Mouse (Mus musculus) hindbrain, embryonic 16.5 days (tissue): ENCODE measurements at regions not wholly inside any gene's neighbourhood (a gene's known extent, or its start where the extent isn't known, plus 50 kb on each side); places are given as distances from the start of the nearest gene placed in this dataset.
A peak's percentile ranks its signal among the peaks of the same experiment; 100 is the strongest.

ENCODE experiments used
- ATAC-seq: fragments of 200-750 bp; cut with Nextera tagmentation; 2 replicates; pipeline ENCODE4 v1.8.0; 2017; ENCODE audit warnings: moderate TSS enrichment, moderate library complexity
- H3K27ac ChIP-seq: fragments of 300-500 bp; sonication (generic); 2 replicates; pipeline ENCODE4 v1.5.1; 2014; ENCODE audit warnings: low read depth, mild to moderate bottlenecking, control low read depth, low read length, moderate library complexity
- H3K27me3 ChIP-seq: fragments of 300-500 bp; sonication (generic); replicated peaks from 2 replicates; pipeline ENCODE4 v1.6.1; 2014; ENCODE audit warnings: low read length; ENCODE audit not compliant: control insufficient read depth, insufficient read depth
- H3K36me3 ChIP-seq: fragments of 300-500 bp; sonication (generic); 2 replicates; pipeline ENCODE4 v1.6.1; 2014; ENCODE audit warnings: mild to moderate bottlenecking, low read length, moderate library complexity, mixed read lengths; ENCODE audit not compliant: control insufficient read depth, insufficient read depth
- H3K4me1 ChIP-seq: fragments of 300-500 bp; sonication (generic); 2 replicates; pipeline ENCODE4 v1.6.1; 2014; ENCODE audit warnings: low read depth, low read length; ENCODE audit not compliant: control insufficient read depth, insufficient read depth
- H3K4me2 ChIP-seq: fragments of 300-500 bp; sonication (generic); 2 replicates; pipeline ENCODE4 v1.6.1; 2014; ENCODE audit warnings: mild to moderate bottlenecking, low read length, control low read depth, moderate library complexity
- H3K4me3 ChIP-seq: fragments of 300-500 bp; sonication (generic); 2 replicates; pipeline ENCODE4 v1.5.1; 2014; ENCODE audit warnings: mild to moderate bottlenecking, low read length, control low read depth, moderate library complexity
- H3K9ac ChIP-seq: fragments of 300-500 bp; sonication (generic); 2 replicates; pipeline ENCODE4 v1.6.1; 2014; ENCODE audit warnings: low read depth, mild to moderate bottlenecking, control low read depth, low read length, moderate library complexity
- H3K9me3 ChIP-seq: fragments of 300-500 bp; sonication (generic); 2 replicates; pipeline ENCODE4 v1.6.1; 2014; ENCODE audit warnings: mild to moderate bottlenecking, low read length, moderate library complexity; ENCODE audit not compliant: control insufficient read depth
- WGBS: fragments of 180-500 bp; shearing (Covaris S2); extraction: QIAGEN DNeasy Blood & Tissue Kit; methylation state at CpG from one replicate; pipeline ENCODE4 v1.1.7; 2014; 5-methylcytosine and 5-hydroxymethylcytosine counted together

DNA sequence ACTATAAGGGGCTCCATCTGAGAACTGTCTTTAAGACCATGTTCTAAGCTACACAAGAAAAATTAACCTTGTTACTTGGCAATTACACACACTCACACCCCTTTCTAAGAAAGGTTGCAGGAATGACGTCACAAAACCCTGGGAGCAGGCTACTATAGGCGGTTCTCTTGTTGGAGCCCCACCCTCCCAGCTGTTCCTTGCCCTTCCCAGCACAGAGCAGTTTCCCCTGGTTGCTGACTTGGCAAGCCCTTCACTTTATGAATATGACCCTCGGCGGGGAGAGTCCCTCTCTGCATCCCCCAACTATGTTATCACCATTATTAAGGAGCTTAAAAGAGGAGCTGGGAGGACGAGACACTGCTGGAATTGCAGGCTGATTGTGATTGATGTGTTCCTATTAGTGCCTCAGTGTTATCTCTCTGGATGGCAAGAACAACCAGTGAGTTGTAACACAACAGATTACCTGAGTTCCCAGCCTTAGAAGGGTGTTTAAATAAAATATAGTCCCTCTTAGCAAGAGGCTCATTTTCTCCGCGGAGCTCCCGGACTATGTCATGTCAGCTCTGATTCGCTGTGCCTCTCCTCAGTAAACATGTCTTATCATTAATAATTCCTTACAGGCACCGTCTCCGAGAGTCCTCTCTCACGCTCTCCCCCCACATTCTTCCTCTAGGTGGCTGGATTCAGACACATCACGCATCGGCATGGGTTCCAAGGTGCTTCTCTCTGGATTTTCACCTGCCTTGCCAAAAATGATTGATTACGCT, 105.7 kb downstream of the Insig2 start:
- WGBS, result 54% methylated on average over 15 of the region's 15 CpGs
- peak; percentile 77 for ATAC-seq

DNA sequence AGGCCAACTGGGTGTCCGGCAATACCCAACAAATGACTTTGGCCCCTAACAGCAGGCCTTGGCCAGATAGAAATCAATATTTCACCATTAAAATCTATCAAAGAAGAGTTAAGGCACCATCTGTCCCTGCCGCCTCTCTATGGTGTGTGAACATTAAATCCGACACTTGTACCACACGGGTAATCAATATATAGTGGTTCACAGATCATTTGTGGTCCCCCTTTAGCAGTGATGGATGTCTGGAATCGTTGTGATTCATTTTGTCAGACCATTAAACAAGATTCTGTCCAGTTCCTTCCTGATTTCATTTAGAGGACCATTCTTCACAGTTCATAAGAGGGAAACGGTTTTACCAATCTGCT, 105.2 kb downstream of the Insig2 start:
- Histone ChIP-seq H3K36me3 (no peaks in the 10 kb centered on the region), H3K27ac (no peak overlapping the region), H3K9ac (no peak overlapping the region), H3K4me3 (no peak overlapping the region), H3K4me2 (peak overlapping the region; percentile 20), H3K27me3 (no peaks in the 10 kb centered on the region), H3K4me1 (no peaks in the 10 kb centered on the region; the same call in none of the 2 replicates), H3K9me3 (no peaks in the 10 kb centered on the region)
- peak; percentile 68 for ATAC-seq
- WGBS, result 67% methylated on average over 6 of the region's 6 CpGs

More for the DNA sequence above, 105.7 kb downstream of the Insig2 start:
- Histone ChIP-seq H3K36me3 (no peaks in the 10 kb centered on the region), H3K27ac (no peak overlapping the region), H3K9ac (no peak overlapping the region), H3K4me2 (peak overlapping the region; percentile 20), H3K4me1 (no peaks in the 10 kb centered on the region; the same call in none of the 2 replicates), H3K4me3 (no peak overlapping the region), H3K9me3 (no peaks in the 10 kb centered on the region), H3K27me3 (no peaks in the 10 kb centered on the region)

DNA sequence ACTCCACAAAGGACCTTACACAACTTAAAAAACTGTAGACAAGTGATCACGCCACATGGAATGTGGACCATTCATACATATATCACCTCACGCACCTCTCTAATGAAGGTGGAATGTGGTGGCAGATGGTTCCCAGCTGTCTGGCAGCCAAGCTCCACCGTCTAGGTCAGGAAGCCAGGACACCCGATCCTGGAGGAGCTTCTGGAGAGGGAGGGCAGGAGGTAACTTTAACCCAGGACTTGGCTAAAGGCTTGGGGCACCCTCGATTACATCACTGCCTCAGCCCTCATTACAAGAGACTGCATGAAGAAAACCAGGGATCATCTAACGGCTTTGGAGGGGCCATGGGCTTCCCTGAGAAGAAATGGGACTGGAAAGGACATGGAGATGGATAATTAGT, 88.8 kb downstream of the Insig2 start:
- no peaks in the 10 kb centered on the region for H3K9me3 ChIP-seq
- no peak overlapping the region for H3K4me3 ChIP-seq
- H3K27ac ChIP-seq, result no peak overlapping the region
- no peaks in the 10 kb centered on the region for H3K4me1 ChIP-seq
- H3K4me2 ChIP-seq, result no peak overlapping the region
- WGBS, result 78% methylated on average over 6 of the region's 6 CpGs
- H3K36me3 ChIP-seq, result no peaks in the 10 kb centered on the region
- ATAC-seq, result no peak
- no peak overlapping the region for H3K9ac ChIP-seq
- H3K27me3 ChIP-seq, result no peaks in the 10 kb centered on the region

DNA sequence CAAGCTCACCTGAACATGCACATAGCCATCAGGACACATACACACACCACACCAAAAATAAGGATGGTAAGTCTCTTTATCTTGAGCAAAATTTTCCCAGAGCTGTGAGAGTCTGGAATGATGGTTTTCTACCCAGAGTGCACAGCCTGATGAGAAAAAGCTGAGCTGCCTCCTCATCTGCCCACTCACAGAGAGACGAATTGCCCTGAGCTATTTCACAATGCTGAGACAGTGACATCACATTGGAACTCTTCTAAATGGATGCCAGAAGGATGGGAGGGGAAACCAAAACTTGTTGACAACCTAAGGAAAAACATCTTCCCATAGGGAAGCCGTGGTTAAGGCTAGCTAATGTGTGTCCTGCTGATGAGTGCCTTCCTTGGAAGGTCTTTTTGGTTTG, 84.8 kb downstream of the Insig2 start:
- Histone ChIP-seq H3K9ac (no peak overlapping the region), H3K36me3 (no peaks in the 10 kb centered on the region), H3K4me3 (no peak overlapping the region), H3K27ac (no peak overlapping the region), H3K27me3 (no peaks in the 10 kb centered on the region), H3K4me1 (no peaks in the 10 kb centered on the region), H3K9me3 (no peaks in the 10 kb centered on the region), H3K4me2 (no peak overlapping the region)
- 73% methylated on average over 2 of the region's 2 CpGs for WGBS
- no peak for ATAC-seq

DNA sequence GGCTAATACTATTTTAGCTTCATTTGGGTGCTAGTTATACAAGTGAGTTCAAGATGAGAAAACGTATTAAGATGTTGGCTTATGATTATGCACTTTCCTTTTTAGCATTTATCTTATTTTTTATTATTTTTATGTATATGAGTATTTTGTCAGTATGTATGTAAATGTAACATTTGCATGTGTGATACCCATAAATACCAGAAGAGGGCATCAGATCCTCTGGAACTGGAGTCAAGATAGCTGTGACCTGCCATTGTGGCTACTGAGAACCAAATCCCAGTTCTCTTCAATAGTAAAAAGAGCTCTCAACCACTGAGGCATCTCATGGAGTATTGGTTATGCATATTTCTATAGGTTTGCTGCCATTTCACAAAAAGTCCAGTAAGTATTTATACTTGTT, 83.3 kb downstream of the Insig2 start:
- Histone ChIP-seq H3K4me1 (no peaks in the 10 kb centered on the region), H3K9me3 (no peaks in the 10 kb centered on the region), H3K4me3 (no peak overlapping the region), H3K4me2 (no peak overlapping the region), H3K27ac (no peak overlapping the region), H3K36me3 (no peaks in the 10 kb centered on the region), H3K27me3 (no peaks in the 10 kb centered on the region), H3K9ac (no peak overlapping the region)
- 67% methylated on average over 1 of the region's 1 CpGs for WGBS
- ATAC-seq, result no peak

DNA sequence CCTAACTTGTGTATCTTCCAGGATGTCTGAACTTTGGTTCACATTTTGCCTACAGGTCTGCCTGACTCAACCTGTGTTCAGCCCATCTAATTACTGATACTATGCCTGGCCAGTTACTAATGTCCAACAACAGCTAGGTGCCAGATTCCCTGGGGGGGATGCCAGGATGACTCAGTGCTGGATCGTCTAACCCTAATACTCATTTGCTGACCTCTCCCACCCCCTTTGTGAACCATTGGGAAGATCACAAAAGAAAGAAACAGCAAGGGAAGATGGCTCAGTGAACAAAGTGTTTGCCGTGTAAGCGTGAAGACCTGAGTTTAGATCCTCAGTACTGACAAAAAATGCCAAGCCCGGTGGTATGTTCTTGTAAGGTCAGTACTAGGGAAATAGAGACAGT, 81.7 kb downstream of the Insig2 start:
- WGBS, result 84% methylated on average over 4 of the region's 4 CpGs

DNA sequence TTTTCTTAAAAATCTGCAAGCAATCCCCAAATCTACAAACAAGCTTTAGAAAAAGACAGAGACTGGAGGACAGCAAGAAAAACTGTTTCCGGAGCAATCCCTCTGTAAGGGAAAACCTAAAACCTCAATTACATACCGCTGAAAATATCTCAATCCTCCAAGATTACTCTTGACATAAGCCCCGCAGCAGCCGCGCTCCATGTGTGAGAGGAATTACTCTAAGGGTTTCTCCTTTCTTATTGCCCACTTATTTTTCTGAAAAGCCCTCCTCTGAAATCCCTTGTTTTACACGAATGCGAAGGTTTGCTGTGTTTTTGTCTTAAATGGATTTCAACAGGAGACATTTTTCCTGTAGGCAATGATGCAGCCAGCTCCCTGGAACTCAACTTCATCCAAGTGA, 80.3 kb downstream of the Insig2 start:
- H3K4me1 ChIP-seq, result no peaks in the 10 kb centered on the region
- H3K9ac ChIP-seq, result no peak overlapping the region
- H3K4me2 ChIP-seq, result no peak overlapping the region
- no peak for ATAC-seq
- H3K36me3 ChIP-seq, result no peaks in the 10 kb centered on the region
- no peaks in the 10 kb centered on the region for H3K27me3 ChIP-seq
- H3K9me3 ChIP-seq, result no peaks in the 10 kb centered on the region
- 77% methylated on average over 7 of the region's 7 CpGs for WGBS
- no peak overlapping the region for H3K27ac ChIP-seq
- H3K4me3 ChIP-seq, result no peak overlapping the region

More for the DNA sequence above, 81.7 kb downstream of the Insig2 start:
- H3K4me1 ChIP-seq, result no peaks in the 10 kb centered on the region
- H3K36me3 ChIP-seq, result no peaks in the 10 kb centered on the region
- H3K4me3 ChIP-seq, result no peak overlapping the region
- ATAC-seq, result no peak
- no peaks in the 10 kb centered on the region for H3K27me3 ChIP-seq
- H3K9me3 ChIP-seq, result no peaks in the 10 kb centered on the region
- no peak overlapping the region for H3K4me2 ChIP-seq
- no peak overlapping the region for H3K9ac ChIP-seq
- H3K27ac ChIP-seq, result no peak overlapping the region

DNA sequence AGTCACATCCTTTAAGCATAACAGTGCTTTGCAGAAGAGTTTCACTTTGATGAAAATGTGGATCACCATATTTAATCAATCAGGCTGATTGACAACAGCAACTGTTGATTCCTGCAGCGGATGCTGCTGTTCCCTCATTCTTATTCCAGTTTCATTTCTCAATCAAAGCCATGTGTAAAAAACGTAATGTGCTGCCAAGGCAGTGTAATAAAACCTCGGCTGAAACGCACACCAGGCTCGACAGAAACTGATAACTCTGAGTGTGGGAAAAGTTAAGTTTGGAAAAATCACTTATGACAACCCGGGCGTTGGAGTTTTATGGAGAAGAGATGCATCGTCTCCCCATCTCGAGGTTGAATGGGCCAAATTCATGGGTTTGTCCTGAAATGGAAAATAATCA, 78.2 kb downstream of the Insig2 start:
- Histone ChIP-seq H3K36me3 (no peaks in the 10 kb centered on the region), H3K4me3 (no peak overlapping the region), H3K9ac (no peak overlapping the region), H3K4me1 (no peaks in the 10 kb centered on the region), H3K9me3 (no peaks in the 10 kb centered on the region), H3K27ac (no peak overlapping the region), H3K4me2 (no peak overlapping the region), H3K27me3 (no peaks in the 10 kb centered on the region)
- ATAC-seq, result no peak
- 76% methylated on average over 9 of the region's 9 CpGs for WGBS
